Mouse (Mus musculus): ENCODE measurements around the gene Dazap1. TPM values are rescaled to one million over a fixed set of nuclear protein-coding genes. Genes with fewer than 3 reads are reported as not detected.
A peak's percentile ranks its signal among the peaks of the same experiment; 100 is the strongest.

Dazap1 gene
- polyA plus RNA-seq, 1 experiment from 2014 or later = 21.1 TPM

DNA sequence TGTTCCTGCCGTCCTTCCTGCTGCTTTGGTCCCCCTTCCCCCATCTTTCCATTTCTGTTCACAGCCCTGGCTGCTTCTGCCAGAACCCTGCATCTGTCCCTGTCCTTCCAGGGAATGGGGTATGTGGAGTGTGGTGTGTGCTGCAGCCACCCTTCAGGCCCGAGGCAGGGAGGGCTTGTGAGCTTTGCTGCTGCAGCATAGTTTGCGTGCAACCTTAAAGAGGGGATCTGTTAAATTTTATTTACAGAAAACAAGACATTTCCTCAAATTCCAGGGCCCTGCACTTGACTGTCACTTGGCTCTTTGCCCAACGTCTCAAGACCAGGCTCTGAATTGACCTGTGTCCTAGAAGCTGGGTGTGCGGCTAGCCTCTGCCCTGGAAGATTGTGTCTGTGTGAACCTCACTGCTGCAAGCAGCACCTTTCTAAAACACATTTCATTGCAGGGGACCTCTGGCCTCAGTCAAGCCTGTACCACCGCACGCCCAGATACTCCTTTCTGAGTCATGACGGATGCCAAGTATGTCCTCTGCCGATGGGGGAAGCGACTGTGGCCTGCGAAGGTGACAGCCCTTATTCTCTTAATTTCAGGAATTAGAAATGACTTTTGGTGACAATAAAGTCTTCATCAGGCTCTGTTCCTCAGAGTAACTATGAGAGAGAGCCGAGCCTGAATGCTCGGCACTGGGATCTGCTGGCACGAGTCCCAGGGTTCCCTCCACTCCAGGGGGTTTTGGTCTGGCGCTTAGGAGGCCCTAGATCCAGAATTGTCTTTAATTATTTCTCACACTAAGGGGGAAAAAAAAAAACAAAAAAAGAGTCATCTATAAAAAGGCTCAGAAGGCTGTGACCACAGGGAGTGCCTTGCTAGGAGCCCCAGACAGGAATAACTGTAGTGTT is 33.2 kb upstream of the Dazap1 start:
- 77% methylated on average over 15 of the region's 15 CpGs for WGBS (ENCODE audit: insufficient replicate concordance)
- peak overlapping the region; percentile 87 for H3K9ac ChIP-seq (ENCODE audit: low read depth, low read length)

DNA sequence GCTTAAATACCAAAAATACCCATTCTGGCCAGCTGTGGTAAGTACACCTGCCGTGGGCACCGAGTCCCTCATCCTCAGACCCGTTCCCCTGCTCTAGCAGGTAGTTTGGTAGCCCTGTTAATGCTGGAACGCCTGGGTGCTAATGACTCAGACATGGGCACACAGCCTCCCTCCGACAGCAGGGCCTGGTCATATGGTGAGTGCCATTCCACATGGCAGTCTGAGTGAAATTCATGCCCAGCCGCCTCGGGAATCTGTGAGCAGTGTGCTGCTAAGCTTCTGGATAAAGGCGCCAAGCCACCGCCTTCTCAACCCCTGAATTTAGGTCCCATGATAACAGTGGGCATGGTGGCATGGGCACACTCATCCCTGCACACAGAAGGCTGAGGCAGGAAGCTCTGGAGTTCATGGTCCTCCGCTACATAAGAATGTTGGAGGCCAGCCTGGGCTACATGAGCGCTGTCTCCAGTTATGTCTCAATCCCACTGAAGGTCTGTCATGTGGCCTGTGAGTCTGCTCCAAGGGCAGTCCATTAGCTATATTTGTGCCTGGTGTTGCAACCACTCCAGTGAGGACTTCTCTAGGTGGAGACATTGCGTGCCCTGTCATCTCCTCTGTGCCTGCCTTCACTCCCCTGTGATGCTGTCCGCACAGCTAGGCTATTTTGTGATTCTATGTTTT is 25.0 kb upstream of the Dazap1 start:
- Histone ChIP-seq H3K9ac (ENCODE audit: low read depth, low read length) (no peak overlapping the region), H3K27ac (ENCODE audit: low read length) (no peak overlapping the region), H3K4me3 (ENCODE audit: low read depth, low read length) (no peak overlapping the region), H3K4me1 (ENCODE audit: control insufficient read depth, low read depth, low read length) (no peaks in the 10 kb centered on the region), H3K4me2 (ENCODE audit: low read depth, low read length) (no peak overlapping the region), H3K27me3 (ENCODE audit: control insufficient read depth, insufficient read depth, low read depth, low read length) (no peaks in the 10 kb centered on the region), H3K9me3 (replicated peaks; ENCODE audit: control insufficient read depth, low read length) (no peaks in the 10 kb centered on the region), H3K36me3 (ENCODE audit: control insufficient read depth, insufficient read depth) (peaks cover 35% of the 10 kb centered on the region)
- ATAC-seq (ENCODE audit: low read depth) = no peak
- WGBS (ENCODE audit: insufficient replicate concordance) = 83% methylated on average over 13 of the region's 13 CpGs

More for the DNA sequence above, 33.2 kb upstream of the Dazap1 start:
- no peaks in the 10 kb centered on the region for H3K27me3 ChIP-seq (ENCODE audit: control insufficient read depth, insufficient read depth, low read depth, low read length)
- no peak for ATAC-seq (ENCODE audit: low read depth)
- no peak overlapping the region for H3K27ac ChIP-seq (ENCODE audit: low read length)
- H3K9me3 ChIP-seq (replicated peaks; ENCODE audit: control insufficient read depth, low read length) = no peaks in the 10 kb centered on the region
- peaks cover 23% of the 10 kb centered on the region for H3K4me1 ChIP-seq (ENCODE audit: control insufficient read depth, low read depth, low read length)
- H3K4me3 ChIP-seq (ENCODE audit: low read depth, low read length) = peak overlapping the region; percentile 89; the same call in 1 of the 2 replicates
- H3K4me2 ChIP-seq (ENCODE audit: low read depth, low read length) = peak overlapping the region; percentile 100
- H3K36me3 ChIP-seq (ENCODE audit: control insufficient read depth, insufficient read depth) = peaks cover 8% of the 10 kb centered on the region

DNA sequence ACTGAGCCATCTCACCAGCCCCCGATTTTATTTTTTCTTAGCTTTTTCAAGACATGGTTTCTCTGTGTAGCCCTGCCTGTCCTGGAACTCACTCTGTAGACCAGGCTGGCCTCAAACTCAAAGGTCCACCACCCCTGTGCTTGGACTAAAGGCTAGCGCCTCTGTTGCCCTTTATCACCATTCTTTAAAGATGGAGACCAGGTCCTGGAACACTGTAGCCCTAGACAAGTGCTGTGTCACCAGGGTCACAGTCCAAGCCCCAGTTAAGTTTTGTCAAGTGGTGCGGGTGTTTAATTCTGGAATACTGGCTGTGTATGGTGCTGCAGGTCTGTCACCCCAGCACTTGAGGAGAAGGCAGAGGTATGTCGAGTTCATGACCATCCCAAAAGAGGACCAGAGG is 24.3 kb upstream of the Dazap1 start:
- no peak overlapping the region for H3K9ac ChIP-seq (ENCODE audit: low read depth, low read length)
- no peak overlapping the region for H3K4me3 ChIP-seq (ENCODE audit: low read depth, low read length)
- H3K9me3 ChIP-seq (replicated peaks; ENCODE audit: control insufficient read depth, low read length) = no peaks in the 10 kb centered on the region
- no peak overlapping the region for H3K4me2 ChIP-seq (ENCODE audit: low read depth, low read length)
- WGBS (ENCODE audit: insufficient replicate concordance) = 66% methylated on average over 4 of the region's 4 CpGs
- H3K27ac ChIP-seq (ENCODE audit: low read length) = no peak overlapping the region
- no peak for ATAC-seq (ENCODE audit: low read depth)
- H3K27me3 ChIP-seq (ENCODE audit: control insufficient read depth, insufficient read depth, low read depth, low read length) = no peaks in the 10 kb centered on the region
- no peaks in the 10 kb centered on the region; the same call in 1 of the 2 replicates for H3K4me1 ChIP-seq (ENCODE audit: control insufficient read depth, low read depth, low read length)
- H3K36me3 ChIP-seq (ENCODE audit: control insufficient read depth, insufficient read depth) = peaks cover 39% of the 10 kb centered on the region

DNA sequence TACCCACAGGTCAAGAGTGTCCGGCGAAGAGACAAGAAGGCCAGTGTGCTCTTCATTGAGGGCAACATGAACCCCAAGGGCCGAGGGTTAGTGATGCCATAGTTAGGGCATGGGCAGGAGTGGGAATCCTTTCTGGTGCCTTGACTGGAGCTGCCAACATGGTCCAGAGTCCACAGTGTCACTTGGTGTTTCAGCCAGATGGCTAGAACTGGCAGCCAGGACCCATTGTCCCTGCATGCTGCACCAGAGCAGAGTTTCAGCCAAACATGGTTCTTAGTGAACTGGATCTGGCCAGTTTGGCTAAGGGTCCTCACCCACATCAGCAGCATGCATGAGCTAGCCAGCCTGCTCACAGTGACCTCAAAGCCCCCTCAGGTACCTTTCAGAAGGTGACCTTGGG is 23.0 kb upstream of the Dazap1 start:
- H3K9ac ChIP-seq (ENCODE audit: low read depth, low read length) = no peak overlapping the region
- H3K4me3 ChIP-seq (ENCODE audit: low read depth, low read length) = no peak overlapping the region
- H3K9me3 ChIP-seq (replicated peaks; ENCODE audit: control insufficient read depth, low read length) = no peaks in the 10 kb centered on the region
- H3K4me2 ChIP-seq (ENCODE audit: low read depth, low read length) = no peak overlapping the region
- ATAC-seq (ENCODE audit: low read depth) = no peak
- H3K27me3 ChIP-seq (ENCODE audit: control insufficient read depth, insufficient read depth, low read depth, low read length) = no peaks in the 10 kb centered on the region
- H3K27ac ChIP-seq (ENCODE audit: low read length) = no peak overlapping the region
- 76% methylated on average over 3 of the region's 3 CpGs for WGBS (ENCODE audit: insufficient replicate concordance)
- H3K4me1 ChIP-seq (ENCODE audit: control insufficient read depth, low read depth, low read length) = no peaks in the 10 kb centered on the region; the same call in 1 of the 2 replicates
- peaks cover 39% of the 10 kb centered on the region for H3K36me3 ChIP-seq (ENCODE audit: control insufficient read depth, insufficient read depth)

DNA sequence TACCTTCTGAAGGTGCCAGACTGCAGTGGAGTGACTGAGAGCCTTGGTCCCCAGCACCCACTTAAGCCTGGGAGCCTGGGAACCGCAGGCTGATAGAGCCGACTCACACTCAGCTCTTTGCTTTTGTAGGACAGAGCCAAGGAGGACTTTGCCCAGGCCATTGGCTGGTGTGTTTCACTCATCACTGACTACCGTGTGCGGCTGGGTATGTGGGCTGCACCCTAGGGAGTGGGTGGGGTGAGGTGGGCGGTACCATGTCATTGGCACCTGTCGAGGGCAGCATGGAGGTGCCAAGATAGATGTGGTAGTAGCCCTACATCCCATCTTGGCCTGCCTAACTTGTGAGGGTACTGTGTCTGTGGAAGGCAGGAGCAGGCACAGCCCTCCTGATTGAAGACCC is 21.5 kb upstream of the Dazap1 start:
- no peak for ATAC-seq (ENCODE audit: low read depth)
- Histone ChIP-seq H3K27me3 (ENCODE audit: control insufficient read depth, insufficient read depth, low read depth, low read length) (no peaks in the 10 kb centered on the region), H3K27ac (ENCODE audit: low read length) (no peak overlapping the region), H3K36me3 (ENCODE audit: control insufficient read depth, insufficient read depth) (peaks cover 39% of the 10 kb centered on the region), H3K9me3 (replicated peaks; ENCODE audit: control insufficient read depth, low read length) (no peaks in the 10 kb centered on the region), H3K4me1 (ENCODE audit: control insufficient read depth, low read depth, low read length) (no peaks in the 10 kb centered on the region; the same call in 1 of the 2 replicates), H3K4me2 (ENCODE audit: low read depth, low read length) (no peak overlapping the region), H3K4me3 (ENCODE audit: low read depth, low read length) (no peak overlapping the region), H3K9ac (ENCODE audit: low read depth, low read length) (no peak overlapping the region)
- WGBS (ENCODE audit: insufficient replicate concordance) = 76% methylated on average over 6 of the region's 6 CpGs

DNA sequence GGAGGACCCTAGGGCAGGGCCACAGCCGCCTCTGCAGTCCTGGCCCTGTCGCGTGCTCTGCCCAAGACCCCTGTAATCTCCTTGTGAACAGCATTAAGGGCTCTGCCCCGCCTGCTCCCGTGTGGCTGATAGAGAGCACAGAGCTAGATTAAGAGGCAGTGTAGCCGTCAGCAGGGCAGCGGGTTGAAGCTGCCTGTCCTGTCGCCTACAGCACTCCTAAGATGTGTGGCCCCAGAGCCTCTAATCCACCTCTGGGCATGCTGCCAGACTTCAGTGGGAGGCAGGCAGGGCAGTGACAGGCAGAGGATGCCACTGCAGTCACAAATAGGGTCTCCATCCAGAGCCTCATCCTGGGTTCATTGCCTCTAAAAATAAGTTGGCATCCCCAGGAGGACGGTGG is 19.2 kb upstream of the Dazap1 start:
- ATAC-seq (ENCODE audit: low read depth) = no peak
- no peak overlapping the region for H3K4me2 ChIP-seq (ENCODE audit: low read depth, low read length)
- H3K4me1 ChIP-seq (ENCODE audit: control insufficient read depth, low read depth, low read length) = peaks cover 10% of the 10 kb centered on the region
- H3K36me3 ChIP-seq (ENCODE audit: control insufficient read depth, insufficient read depth) = peaks cover 29% of the 10 kb centered on the region
- no peak overlapping the region for H3K4me3 ChIP-seq (ENCODE audit: low read depth, low read length)
- no peak overlapping the region for H3K9ac ChIP-seq (ENCODE audit: low read depth, low read length)
- 63% methylated on average over 9 of the region's 9 CpGs for WGBS (ENCODE audit: insufficient replicate concordance)
- H3K9me3 ChIP-seq (replicated peaks; ENCODE audit: control insufficient read depth, low read length) = no peaks in the 10 kb centered on the region
- no peak overlapping the region for H3K27ac ChIP-seq (ENCODE audit: low read length)
- no peaks in the 10 kb centered on the region for H3K27me3 ChIP-seq (ENCODE audit: control insufficient read depth, insufficient read depth, low read depth, low read length)

DNA sequence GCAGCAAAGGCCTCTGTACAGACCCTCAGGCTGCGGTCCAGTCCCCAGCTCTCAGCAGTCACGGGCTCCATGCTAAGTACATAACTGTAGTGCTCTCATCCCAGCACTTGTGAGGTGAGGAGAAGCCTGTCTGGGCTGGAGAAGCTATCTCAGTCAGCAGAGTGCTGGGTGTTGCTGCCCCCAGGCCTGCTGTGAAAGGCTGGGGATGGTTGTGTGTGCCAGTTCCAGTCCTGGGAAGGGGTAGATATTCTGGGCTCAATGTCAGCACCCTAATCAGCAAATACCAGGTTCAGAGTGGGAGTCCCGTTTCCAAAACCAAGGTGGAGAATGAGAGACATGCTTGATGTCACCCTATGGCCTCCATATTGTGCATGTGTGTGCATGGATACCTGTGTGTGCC is 18.7 kb upstream of the Dazap1 start:
- Histone ChIP-seq H3K27ac (ENCODE audit: low read length) (no peak overlapping the region), H3K4me2 (ENCODE audit: low read depth, low read length) (no peak overlapping the region), H3K27me3 (ENCODE audit: control insufficient read depth, insufficient read depth, low read depth, low read length) (no peaks in the 10 kb centered on the region), H3K4me3 (ENCODE audit: low read depth, low read length) (no peak overlapping the region), H3K9me3 (replicated peaks; ENCODE audit: control insufficient read depth, low read length) (no peaks in the 10 kb centered on the region), H3K36me3 (ENCODE audit: control insufficient read depth, insufficient read depth) (peaks cover 28% of the 10 kb centered on the region), H3K4me1 (ENCODE audit: control insufficient read depth, low read depth, low read length) (peaks cover 10% of the 10 kb centered on the region), H3K9ac (ENCODE audit: low read depth, low read length) (no peak overlapping the region)
- WGBS (ENCODE audit: insufficient replicate concordance) = 82% methylated on average over 3 of the region's 3 CpGs
- no peak for ATAC-seq (ENCODE audit: low read depth)

DNA sequence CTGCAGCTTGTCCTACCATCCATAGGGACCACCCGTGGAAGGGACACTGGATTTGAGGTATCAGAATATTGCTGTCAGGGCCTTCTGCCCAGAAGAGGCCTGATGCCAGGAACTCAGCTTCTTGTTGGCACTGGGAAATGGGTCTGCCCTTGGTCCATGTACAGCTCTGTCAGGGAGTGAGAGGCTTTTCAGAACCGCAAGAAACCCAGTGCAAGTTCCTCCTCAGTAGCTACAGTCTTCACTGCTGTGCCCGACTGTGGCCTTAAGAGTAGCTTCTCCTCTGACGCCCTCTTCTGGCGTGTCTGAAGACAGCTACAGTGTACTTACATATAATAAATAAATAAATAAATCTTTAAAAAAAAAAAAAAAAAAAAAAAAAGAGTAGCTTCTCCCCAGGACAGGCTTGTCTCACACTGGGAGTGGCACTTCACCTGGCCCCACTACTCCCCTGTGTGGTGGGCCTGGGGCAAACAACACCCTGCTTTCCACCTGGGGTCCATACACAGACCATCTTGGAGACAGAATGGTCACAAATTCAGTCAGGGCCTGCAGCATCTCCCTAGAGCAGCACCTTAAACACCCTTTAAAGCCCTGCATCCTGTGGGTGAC is 16.4 kb upstream of the Dazap1 start:
- H3K4me1 ChIP-seq (ENCODE audit: control insufficient read depth, low read depth, low read length) = peaks cover 20% of the 10 kb centered on the region
- 36% methylated on average over 5 of the region's 5 CpGs for WGBS (ENCODE audit: insufficient replicate concordance)
- no peak overlapping the region for H3K4me2 ChIP-seq (ENCODE audit: low read depth, low read length)
- H3K4me3 ChIP-seq (ENCODE audit: low read depth, low read length) = no peak overlapping the region
- H3K9ac ChIP-seq (ENCODE audit: low read depth, low read length) = no peak overlapping the region
- peaks cover 13% of the 10 kb centered on the region for H3K36me3 ChIP-seq (ENCODE audit: control insufficient read depth, insufficient read depth)
- H3K27ac ChIP-seq (ENCODE audit: low read length) = no peak overlapping the region
- H3K9me3 ChIP-seq (replicated peaks; ENCODE audit: control insufficient read depth, low read length) = no peaks in the 10 kb centered on the region
- ATAC-seq (ENCODE audit: low read depth) = no peak
- no peaks in the 10 kb centered on the region for H3K27me3 ChIP-seq (ENCODE audit: control insufficient read depth, insufficient read depth, low read depth, low read length)
